Mouse (Mus musculus) ZHBTc4 (cell line): ENCODE data around the gene Mrps31.

ENCODE experiments used
- DNase-seq: peaks from one replicate; pipeline ENCODE4 v3.0.0-alpha.2; 2011; ENCODE audit warnings: low read depth, low spot score

Mrps31 gene

DNA sequence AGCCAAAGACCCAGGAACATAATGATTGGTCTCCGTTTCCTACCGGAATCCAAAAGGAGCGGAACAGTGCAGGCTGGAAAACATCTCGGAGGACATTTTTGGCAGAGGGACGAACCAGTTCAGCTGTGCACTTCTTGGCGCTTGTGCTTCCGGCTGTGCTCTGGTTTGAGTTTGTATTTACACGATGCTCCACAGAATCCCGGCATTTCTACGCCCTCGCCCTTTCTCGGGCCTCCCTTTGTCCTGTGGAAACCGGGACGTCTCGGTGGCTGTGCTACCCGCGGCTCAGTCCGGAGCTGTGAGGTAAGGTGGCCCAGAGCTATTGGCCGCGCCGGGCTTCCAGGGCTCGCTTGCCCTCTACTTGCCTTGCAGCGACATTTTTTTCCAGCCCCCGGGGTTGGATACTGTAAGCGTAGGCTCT is at the start of gene Mrps31:
TSS of gene Mrps31 (plus strand) at position 80 of the 421 bp plus-strand sequence.
- peak; percentile 94 for DNase-seq

DNA sequence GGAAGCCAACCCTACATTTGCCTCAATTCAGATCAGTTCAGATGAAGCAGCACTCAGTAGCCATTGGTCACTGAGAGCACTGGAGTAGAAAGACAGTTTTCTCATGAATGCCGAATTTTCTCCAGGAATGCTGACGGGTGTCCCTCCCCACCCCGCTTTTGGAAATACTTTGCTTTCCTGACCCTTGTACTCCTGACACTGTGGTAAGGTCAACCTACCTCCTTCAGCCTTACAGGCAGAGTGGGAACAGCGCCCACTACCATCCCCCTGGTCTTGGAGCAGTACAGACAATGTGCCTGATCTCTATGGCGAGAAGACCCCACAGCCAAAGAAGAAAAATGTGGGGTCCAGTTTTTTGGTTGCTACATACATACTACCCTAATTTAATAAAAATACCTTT is 34.9 kb upstream of the Mrps31 start:
- DNase-seq: no peak

- DNase-seq: peak; percentile 56
Observed at GRCm38 (mm10) chr8:22376903-22377302, 34.3 kb upstream of the Mrps31 start.

DNA sequence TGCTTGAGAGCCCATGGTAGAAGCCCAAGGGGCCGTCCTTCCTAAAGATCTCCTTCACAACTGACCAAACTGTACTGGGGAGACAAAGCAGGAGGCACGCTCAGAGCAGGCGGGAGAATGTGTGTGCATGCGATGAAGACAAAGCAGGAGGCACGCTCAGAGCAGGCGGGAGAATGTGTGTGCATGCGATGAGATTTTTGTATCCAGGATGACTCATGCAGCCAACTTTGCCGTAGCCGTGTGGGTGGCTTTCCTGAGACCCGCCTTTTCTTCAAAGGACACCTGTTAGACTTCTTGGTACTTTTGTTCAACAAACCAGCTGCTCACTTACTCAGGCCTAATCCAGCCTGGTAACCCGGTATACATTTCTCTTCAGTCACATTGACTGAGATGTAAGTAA is 30.2 kb upstream of the Mrps31 start:
- DNase-seq: no peak

DNA sequence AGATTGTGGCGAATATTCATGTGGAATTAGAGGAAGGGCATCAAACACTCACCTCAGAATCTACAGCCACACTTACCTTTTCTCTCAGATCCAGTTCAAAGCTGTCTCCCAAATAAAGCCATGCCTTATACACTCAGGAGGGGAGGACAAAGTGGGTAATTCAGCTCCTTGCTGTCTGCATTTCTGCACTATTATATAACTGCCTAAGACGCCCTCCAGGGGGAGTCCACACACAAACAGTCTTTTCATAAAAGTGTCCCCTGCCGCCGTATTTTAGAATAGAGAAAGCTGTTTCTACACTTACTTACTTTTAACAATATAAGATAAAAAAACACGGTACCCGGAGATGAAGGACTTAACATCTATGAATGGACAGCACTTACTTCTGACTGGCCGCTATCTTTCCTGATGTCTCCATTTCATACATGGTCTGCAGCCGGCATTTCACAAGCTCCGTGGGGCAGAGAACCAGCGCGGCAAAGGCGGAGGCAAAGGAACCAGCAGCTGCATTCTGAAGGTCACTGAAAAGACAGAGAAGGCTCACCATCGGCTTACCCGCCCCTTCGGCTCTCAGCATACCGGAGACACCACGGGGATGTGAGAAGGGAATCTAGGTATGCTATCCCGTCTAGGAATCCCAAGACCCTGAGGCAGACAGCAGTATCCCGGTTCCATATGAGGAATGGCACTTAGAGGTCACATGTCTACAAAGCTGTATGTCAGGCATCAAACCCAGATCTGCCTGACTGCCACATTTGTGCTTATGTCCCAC is 28.2 kb upstream of the Mrps31 start:
- peak; percentile 51 for DNase-seq

- DNase-seq: no peak
Observed at GRCm38 (mm10) chr8:22385158-22385557, 26.0 kb upstream of the Mrps31 start.

GRCm38 (mm10) chr8:22389874-22390273 is 21.3 kb upstream of the Mrps31 start:
- DNase-seq: no peak

DNA sequence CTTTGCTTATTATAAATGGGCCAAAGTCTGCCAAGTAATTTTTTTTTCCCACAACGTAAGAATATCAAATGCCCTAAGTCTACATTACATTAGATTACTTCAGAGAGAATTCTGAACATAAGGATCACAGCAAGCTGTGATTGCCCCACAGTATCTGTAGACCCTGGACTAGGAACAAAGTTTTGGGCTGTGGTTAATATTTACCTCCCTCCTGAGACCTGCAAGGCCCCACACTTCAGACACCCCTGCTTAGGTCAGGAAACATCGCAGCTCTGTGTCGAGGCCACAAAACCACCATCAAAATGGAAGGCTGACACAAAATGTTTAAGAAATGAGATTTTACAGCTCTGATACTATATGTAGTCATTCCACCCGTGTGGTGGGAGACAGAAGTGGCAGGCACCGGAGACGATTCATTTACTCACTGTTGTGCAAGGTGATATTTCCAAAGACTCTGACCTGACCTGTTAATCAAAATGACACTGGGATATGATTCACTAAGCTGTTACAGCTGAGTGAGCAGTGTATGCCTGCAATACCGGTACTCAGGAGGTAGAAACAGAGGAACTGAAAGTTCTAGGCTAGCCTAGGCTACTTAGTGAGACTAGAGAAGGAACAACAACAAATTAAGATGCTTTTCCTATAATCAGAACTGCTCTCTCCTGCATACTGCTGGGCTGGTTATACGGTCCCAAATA is 20.2 kb upstream of the Mrps31 start:
- DNase-seq: no peak

GRCm38 (mm10) chr8:22394471-22394870 is 16.7 kb upstream of the Mrps31 start:
- DNase-seq: no peak

DNA sequence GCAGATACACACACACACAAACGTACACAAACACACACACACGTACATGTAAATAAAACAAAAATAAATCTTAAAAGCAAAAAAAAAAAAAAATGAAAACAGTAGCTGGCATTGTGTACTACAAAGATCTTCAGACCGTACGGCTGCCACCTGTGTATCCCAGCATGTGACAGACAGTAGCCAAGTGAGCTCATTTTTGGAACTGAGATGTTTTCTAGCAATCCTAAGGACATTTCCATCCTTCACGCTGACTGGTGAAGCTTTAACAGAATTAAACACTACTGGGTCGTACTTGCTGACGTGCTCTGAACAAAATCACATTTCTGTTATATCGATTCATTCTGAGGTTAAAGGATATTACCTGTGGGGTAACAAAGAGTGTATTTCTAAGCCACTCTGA is 15.9 kb upstream of the Mrps31 start:
- DNase-seq: no peak

DNA sequence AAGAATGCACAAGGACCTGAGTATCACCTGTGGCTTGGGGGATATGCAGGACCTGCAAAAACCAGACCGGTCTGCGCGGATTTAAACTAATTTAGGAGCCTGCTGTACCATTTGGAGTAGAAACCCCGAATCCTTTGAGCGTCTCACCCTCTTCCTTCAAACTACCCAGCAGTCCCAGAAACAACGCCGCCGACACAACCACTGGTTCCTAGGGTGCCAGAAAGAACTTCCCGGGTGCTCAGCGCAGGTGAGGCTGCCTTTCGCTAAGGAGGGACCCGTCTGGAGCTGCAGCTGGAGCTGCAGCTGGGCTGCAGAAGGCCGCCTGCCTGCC is 13.4 kb upstream of the Mrps31 start:
- DNase-seq: no peak

DNA sequence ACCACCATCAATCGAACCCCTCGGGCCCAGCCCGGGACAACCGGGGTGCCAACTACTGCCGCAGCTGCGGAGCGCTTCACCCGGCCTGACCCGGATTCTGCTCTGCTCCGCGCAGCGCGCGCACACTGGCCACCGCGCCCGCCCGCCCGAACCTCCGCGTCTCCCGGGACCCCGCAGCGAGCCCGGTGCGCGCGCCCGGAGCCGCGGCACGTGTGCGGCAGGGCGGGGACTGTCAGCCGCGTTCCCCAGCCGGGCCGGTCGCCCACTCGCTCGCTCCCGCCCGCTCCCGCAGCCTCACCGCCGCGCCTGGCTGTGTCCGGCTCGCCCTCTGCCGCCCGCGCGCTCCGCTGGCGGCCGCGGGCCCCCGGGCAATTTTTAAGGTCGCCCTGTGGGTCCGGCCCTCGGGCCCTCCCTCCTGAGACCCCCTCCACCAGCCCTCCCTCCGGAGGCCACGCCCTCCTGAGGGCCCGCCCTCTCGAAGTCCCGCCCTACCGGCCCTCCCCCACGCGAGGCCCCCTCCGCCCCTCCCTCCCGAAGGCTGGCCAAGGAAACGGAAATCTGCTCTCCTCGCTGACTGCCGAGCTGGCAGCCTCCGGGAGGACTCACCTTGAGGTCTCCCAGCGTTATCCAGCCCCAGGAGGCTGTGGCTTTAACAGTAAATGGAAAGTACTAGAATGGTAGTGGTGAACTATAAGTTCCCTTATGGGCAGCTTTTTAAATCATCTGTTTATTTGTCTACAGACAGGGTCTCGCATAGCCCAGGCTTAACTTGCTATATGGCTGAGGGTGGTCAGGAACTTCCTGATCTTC is 12.8 kb upstream of the Mrps31 start, which contains the start of gene Slc25a15:
TSS of gene Slc25a15 (minus strand) at position 456 of the 810 bp plus-strand sequence.
- DNase-seq: peak; percentile 95

DNA sequence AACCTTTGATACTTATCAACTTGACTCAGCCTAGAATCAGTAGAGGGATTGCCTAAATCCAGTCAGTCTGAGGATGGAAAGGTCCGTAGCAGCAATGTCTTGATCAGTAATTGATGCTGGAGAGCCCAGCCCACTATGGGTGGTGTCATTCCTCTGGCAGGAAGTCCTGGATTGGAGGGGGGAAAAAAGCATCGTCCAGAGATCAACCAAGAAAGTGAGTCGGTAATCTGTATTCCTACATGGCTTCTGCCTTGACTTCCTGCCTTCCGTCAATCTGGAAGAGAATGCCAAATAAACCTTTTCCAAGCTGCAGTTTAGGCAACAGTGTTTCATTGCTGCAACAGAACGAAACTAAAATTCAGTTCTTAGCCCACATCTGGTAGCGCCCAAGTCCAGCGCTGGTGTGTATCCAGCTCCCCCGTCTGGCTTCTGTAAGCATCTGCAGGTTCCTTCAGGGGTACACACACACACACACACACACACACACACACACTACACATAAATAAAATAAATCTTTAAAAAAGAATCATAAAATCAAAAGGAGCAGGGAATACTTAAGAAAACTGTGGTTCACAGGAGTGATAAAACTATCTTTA is 11.8 kb upstream of the Mrps31 start:
- DNase-seq: peak; percentile 61

GRCm38 (mm10) chr8:22400593-22400992 is 10.6 kb upstream of the Mrps31 start:
- DNase-seq: no peak

DNA sequence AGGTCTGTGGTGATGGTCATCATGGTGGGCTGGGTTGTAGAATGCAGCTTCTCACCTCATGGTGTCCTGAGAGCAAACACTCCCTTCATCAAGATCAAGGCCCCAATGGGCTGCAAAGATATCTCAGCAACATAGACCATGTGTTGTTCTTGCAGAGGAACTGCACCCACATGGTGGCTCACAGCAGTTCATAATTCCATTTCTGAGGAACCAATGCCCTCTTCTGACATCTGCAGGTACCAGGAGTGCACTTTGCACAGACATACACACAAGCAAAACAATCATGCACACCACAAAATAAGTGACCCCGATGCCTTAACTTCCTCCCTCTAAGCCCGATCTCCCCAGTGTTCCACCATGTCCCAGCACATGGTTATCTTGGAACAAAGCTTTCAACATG is 7.9 kb upstream of the Mrps31 start:
- no peak for DNase-seq

DNA sequence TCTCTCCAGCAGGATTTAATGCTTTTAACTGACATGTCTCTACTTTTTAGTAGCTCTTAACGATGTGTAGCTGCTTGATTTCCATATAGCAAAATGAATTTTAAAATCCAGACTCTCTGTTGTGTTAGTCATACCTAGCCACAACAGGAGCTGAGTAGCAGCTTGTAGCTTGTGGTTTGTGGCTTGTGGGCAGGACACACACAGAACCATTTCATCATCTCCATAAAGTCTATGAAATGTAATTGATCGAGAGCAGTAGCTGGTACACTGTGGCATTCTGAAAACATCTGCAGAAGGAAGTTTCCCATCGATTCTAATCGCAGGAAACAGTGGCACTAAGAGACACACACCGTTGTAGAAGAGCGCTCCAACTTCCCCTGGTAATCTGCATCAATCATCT is 5.4 kb upstream of the Mrps31 start:
- no peak for DNase-seq

DNA sequence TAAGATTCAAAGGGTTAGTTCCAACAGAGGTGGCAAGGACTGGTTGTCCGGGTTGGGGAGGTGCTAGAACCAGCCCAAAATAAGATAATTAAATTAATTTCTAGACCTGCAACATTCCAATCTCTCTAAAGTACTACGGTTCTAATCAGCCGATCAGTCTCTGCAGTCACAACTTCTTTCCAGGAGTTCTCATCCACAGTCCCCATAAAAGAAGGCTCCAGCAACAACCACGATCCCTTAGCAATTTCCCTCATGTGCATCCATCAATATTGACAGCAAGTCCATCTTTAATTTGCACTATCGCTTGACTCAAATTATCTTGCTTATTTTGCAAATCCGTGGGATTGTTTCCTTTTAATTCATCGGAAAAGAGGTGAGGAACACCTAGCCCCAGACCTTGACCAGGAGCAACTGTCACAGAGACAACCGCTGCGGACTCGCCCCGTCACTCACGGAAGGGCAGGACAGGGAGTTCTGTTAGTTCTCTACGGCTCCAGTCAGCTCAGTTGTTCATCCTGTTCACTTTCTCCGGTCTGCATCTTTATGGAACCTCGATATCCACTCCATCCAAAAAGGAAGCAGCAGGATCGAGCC is 376 bp upstream of the Mrps31 start:
- DNase-seq: no peak

DNA sequence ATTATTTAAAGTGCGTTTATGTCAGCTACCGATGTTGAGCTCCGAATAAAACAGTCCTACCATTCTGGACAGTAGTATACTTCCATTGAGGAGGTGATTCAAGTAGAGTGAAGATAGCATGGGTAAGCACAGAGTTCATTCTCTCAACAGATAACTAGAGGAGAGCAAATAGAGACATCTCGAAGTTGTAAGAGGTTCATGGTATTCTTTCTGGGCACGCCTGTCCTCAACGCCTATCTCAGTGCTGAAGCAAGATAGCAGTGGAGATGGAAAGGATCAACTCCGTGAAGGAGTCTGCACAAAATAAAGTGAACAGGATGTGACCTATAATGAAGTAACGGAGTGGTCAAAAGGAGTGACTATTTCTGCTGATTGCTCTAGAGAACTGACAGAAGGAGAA is 810 bp downstream of the Mrps31 start:
- no peak for DNase-seq
